7 mouse cellular contexts compared by ENCODE assay signal in the genomic region with DNA sequence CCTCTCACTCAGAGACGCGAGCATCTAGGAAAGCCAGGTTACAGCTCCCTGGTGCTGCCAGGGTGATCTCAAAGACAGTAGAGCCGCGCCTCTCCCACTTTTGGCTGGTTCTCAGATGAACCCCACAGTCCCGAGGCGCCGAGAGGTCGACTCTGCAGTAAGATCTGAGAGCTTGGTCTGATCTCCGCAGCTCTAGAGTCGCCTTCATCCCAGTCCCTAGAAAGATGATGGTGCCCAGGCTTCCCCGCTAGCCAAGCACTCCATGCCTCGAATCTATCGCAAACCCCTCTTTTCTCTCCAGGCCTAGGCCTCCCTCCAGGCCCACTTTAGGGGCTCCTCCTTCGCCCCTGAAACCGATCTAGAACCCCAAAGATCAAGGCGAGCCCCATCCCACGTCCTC. TPM values are rescaled to one million over a fixed set of nuclear protein-coding genes. Genes with fewer than 3 reads are reported as not detected.
DNase-seq lines count a peak whose midpoint lies in the region; ATAC-seq lines count a peak whose summit lies in the region.

No protein-coding gene starts in this region.

- intact Hi-C loops in left cerebral cortex, postnatal 36 days (cut with DNase I), result loop anchor here (2.0 to 10.0 kb wide), 2 partner anchors 70 to 282 kb away; no protein-coding TSS in a partner anchor

- peak overlapping the region; percentile 78 for H3K4me3 ChIP-seq in lung, embryonic 15.5 days
- peak overlapping the region; percentile 86 for H3K4me3 ChIP-seq in embryonic facial prominence, embryonic 14.5 days (ENCODE audit: low read depth, low read length)
- peak overlapping the region; percentile 86 for H3K4me3 ChIP-seq in intestine, embryonic 16.5 days (ENCODE audit: low read length)
- H3K4me3 ChIP-seq in midbrain, embryonic 15.5 days, result peak overlapping the region; percentile 73

- H3K36me3 ChIP-seq in lung, embryonic 15.5 days, result peaks cover under 1% of the 10 kb centered on the region; the same call in 1 of the 2 replicates
- H3K36me3 ChIP-seq in embryonic facial prominence, embryonic 14.5 days (ENCODE audit: control insufficient read depth, insufficient read depth, low read length), result no peaks in the 10 kb centered on the region
- no peaks in the 10 kb centered on the region for H3K36me3 ChIP-seq in intestine, embryonic 16.5 days (ENCODE audit: control insufficient read depth, insufficient read depth, low read length)
- no peaks in the 10 kb centered on the region for H3K36me3 ChIP-seq in midbrain, embryonic 15.5 days (replicated peaks)

- under 1% methylated on average over 17 of the region's 17 CpGs for WGBS in lung, embryonic 15.5 days
- WGBS in embryonic facial prominence, embryonic 14.5 days, result under 1% methylated on average over 17 of the region's 17 CpGs
- WGBS in intestine, embryonic 16.5 days, result 0% methylated on average over 17 of the region's 17 CpGs
- WGBS in midbrain, embryonic 15.5 days, result 0% methylated on average over 17 of the region's 17 CpGs

- H3K27ac ChIP-seq in lung, embryonic 15.5 days, result peak overlapping the region; percentile 70
- H3K27ac ChIP-seq in embryonic facial prominence, embryonic 14.5 days (replicated peaks; ENCODE audit: low read depth, low read length), result peak overlapping the region; percentile 79
- peak overlapping the region; percentile 10; the same call in 1 of the 2 replicates for H3K27ac ChIP-seq in intestine, embryonic 16.5 days (ENCODE audit: low read length)
- peak overlapping the region; percentile 82 for H3K27ac ChIP-seq in midbrain, embryonic 15.5 days

- peak overlapping the region; percentile 60 for H3K9ac ChIP-seq in lung, embryonic 15.5 days
- peak overlapping the region; percentile 76 for H3K9ac ChIP-seq in embryonic facial prominence, embryonic 14.5 days (ENCODE audit: low read depth, low read length)
- H3K9ac ChIP-seq in intestine, embryonic 16.5 days (ENCODE audit: low read depth, low read length), result peak overlapping the region; percentile 71
- peak overlapping the region; percentile 70 for H3K9ac ChIP-seq in midbrain, embryonic 15.5 days

- H3K9me3 ChIP-seq in lung, embryonic 15.5 days, result no peaks in the 10 kb centered on the region
- no peaks in the 10 kb centered on the region for H3K9me3 ChIP-seq in embryonic facial prominence, embryonic 14.5 days (ENCODE audit: control insufficient read depth, low read length)
- H3K9me3 ChIP-seq in intestine, embryonic 16.5 days (ENCODE audit: control insufficient read depth, low read length), result no peaks in the 10 kb centered on the region
- H3K9me3 ChIP-seq in midbrain, embryonic 15.5 days, result no peaks in the 10 kb centered on the region

- no peaks in the 10 kb centered on the region for H3K27me3 ChIP-seq in lung, embryonic 15.5 days
- no peaks in the 10 kb centered on the region for H3K27me3 ChIP-seq in embryonic facial prominence, embryonic 14.5 days (replicated peaks; ENCODE audit: control insufficient read depth, insufficient read depth, low read length)
- no peaks in the 10 kb centered on the region for H3K27me3 ChIP-seq in intestine, embryonic 16.5 days (replicated peaks; ENCODE audit: control insufficient read depth, insufficient read depth, low read length)
- no peaks in the 10 kb centered on the region for H3K27me3 ChIP-seq in midbrain, embryonic 15.5 days (replicated peaks)

- no peak for DNase-seq in lung, adult 18-20 months
- peak; percentile 36 for DNase-seq in embryonic facial prominence, embryonic 14.5 days (ENCODE audit: low spot score)
- no peak for DNase-seq in right cerebral cortex, adult 18-20 months
- DNase-seq in left cerebral cortex, postnatal 36 days (ENCODE audit: low spot score in 2 of 2), result no peak

- peak overlapping the region; percentile 85 for H3K4me2 ChIP-seq in lung, embryonic 15.5 days
- peak overlapping the region; percentile 75 for H3K4me2 ChIP-seq in embryonic facial prominence, embryonic 14.5 days (ENCODE audit: low read depth, low read length)
- H3K4me2 ChIP-seq in intestine, embryonic 16.5 days (ENCODE audit: low read depth, low read length), result peak overlapping the region; percentile 83
- H3K4me2 ChIP-seq in midbrain, embryonic 15.5 days, result peak overlapping the region; percentile 83

- peak; percentile 24 for ATAC-seq in lung, embryonic 15.5 days (ENCODE audit: borderline replicate concordance, extremely low read depth, low FRiP score, low TSS enrichment)
- peak; percentile 20; the same call in 1 of the 2 replicates for ATAC-seq in embryonic facial prominence, embryonic 14.5 days (ENCODE audit: low read depth)
- peak; percentile 21 for ATAC-seq in intestine, embryonic 16.5 days
- ATAC-seq in midbrain, embryonic 15.5 days (replicated peaks), result peak; percentile 72

- peaks cover 38% of the 10 kb centered on the region for H3K4me1 ChIP-seq in lung, embryonic 15.5 days
- peaks cover 11% of the 10 kb centered on the region for H3K4me1 ChIP-seq in embryonic facial prominence, embryonic 14.5 days (ENCODE audit: control insufficient read depth, insufficient read depth, low read length)
- H3K4me1 ChIP-seq in intestine, embryonic 16.5 days (ENCODE audit: control insufficient read depth, insufficient read depth, low read length), result peaks cover 11% of the 10 kb centered on the region
- peaks cover 25% of the 10 kb centered on the region for H3K4me1 ChIP-seq in midbrain, embryonic 15.5 days

RNA-seq across cellular contexts. Expression of a gene that starts 0.5 kb away (rescaled TPM):
- 115 and 119 TPM in 2 replicates for polyA plus RNA-seq in lung, embryonic 15.5 days (2015; fragmentation: Nextera tagmentation; extraction: Ambion mirVana)
- 83.7 and 94.0 TPM in 2 replicates for polyA plus RNA-seq in embryonic facial prominence, embryonic 14.5 days (2014; fragmentation: Nextera tagmentation; extraction: Ambion mirVana)
- 53.9 and 64.5 TPM in 2 replicates for polyA plus RNA-seq in intestine, embryonic 16.5 days (2015; fragmentation: Nextera tagmentation; extraction: Ambion mirVana)
- 209 and 210 TPM in 2 replicates for polyA plus RNA-seq in midbrain, embryonic 15.5 days (2015; fragmentation: Nextera tagmentation; extraction: Ambion mirVana)
- total RNA-seq in left cerebral cortex, postnatal 36 days (2021), result 100 to 1,000 TPM; 112 to 120 TPM

RNA-seq across cellular contexts. Expression of a gene that starts 0.6 kb away (rescaled TPM):
- 27.9 and 28.3 TPM in 2 replicates for polyA plus RNA-seq in lung, embryonic 15.5 days (2015; fragmentation: Nextera tagmentation; extraction: Ambion mirVana)
- 16.7 and 19.7 TPM in 2 replicates for polyA plus RNA-seq in embryonic facial prominence, embryonic 14.5 days (2014; fragmentation: Nextera tagmentation; extraction: Ambion mirVana)
- 16.7 and 18.1 TPM in 2 replicates for polyA plus RNA-seq in intestine, embryonic 16.5 days (2015; fragmentation: Nextera tagmentation; extraction: Ambion mirVana)
- 10.5 and 11.7 TPM in 2 replicates for polyA plus RNA-seq in midbrain, embryonic 15.5 days (2015; fragmentation: Nextera tagmentation; extraction: Ambion mirVana)
- 1 to 10 TPM; 4.3 to 7.1 TPM for total RNA-seq in left cerebral cortex, postnatal 36 days (2021)

RNA-seq across cellular contexts. Expression of a gene that starts 26.3 kb away (rescaled TPM):
- 44.0 and 48.0 TPM in 2 replicates for polyA plus RNA-seq in lung, embryonic 15.5 days (2015; fragmentation: Nextera tagmentation; extraction: Ambion mirVana)
- polyA plus RNA-seq in embryonic facial prominence, embryonic 14.5 days (2014; fragmentation: Nextera tagmentation; extraction: Ambion mirVana), result 37.7 and 42.6 TPM in 2 replicates
- polyA plus RNA-seq in intestine, embryonic 16.5 days (2015; fragmentation: Nextera tagmentation; extraction: Ambion mirVana), result 39.3 and 40.0 TPM in 2 replicates
- 41.1 and 42.6 TPM in 2 replicates for polyA plus RNA-seq in midbrain, embryonic 15.5 days (2015; fragmentation: Nextera tagmentation; extraction: Ambion mirVana)
- 10 to 100 TPM; 34.2 to 38.3 TPM for total RNA-seq in left cerebral cortex, postnatal 36 days (2021)

Comparison
In these comparisons a context has a peak if more than half of its experiments do, and no peak if none do; other contexts are left out.
1. ATAC-seq: peak in every context shown above with its lines; median percentile 72 in midbrain, embryonic 15.5 days; 24 in lung, embryonic 15.5 days; 21 in intestine, embryonic 16.5 days; 20 in embryonic facial prominence, embryonic 14.5 days.
2. H3K27ac ChIP-seq: peak in every context shown above with its lines; median percentile 82 in midbrain, embryonic 15.5 days; 79 in embryonic facial prominence, embryonic 14.5 days; 70 in lung, embryonic 15.5 days; 10 in intestine, embryonic 16.5 days.